Mouse (Mus musculus) ES-Bruce4 (cell line): ENCODE results near the gene Mreg. TPM values are rescaled to one million over a fixed set of nuclear protein-coding genes. Genes with fewer than 3 reads are reported as not detected.
A peak's percentile ranks its signal among the peaks of the same experiment; 100 is the strongest.

Source experiments
- H3K27ac ChIP-seq: 2 replicates; pipeline ENCODE4 v1.5.1; 2012; ENCODE audit warnings: low read length, inconsistent platforms; ENCODE audit not compliant: insufficient read depth
- H3K27me3 ChIP-seq: 2 replicates; pipeline ENCODE4 v1.6.1; 2012; ENCODE audit warnings: mild to moderate bottlenecking, low read length, inconsistent platforms; ENCODE audit not compliant: control insufficient read depth, poor library complexity, insufficient read depth, severe bottlenecking
- H3K36me3 ChIP-seq: 2 replicates; pipeline ENCODE4 v1.6.1; 2012; ENCODE audit warnings: inconsistent platforms, mild to moderate bottlenecking, low read length, moderate library complexity; ENCODE audit not compliant: control insufficient read depth, poor library complexity, insufficient read depth, severe bottlenecking
- H3K4me1 ChIP-seq: one replicate; pipeline ENCODE4 v1.8.1; 2011; ENCODE audit warnings: low read length; ENCODE audit not compliant: control insufficient read depth, insufficient read depth
- H3K4me3 ChIP-seq: 2 replicates; pipeline ENCODE4 v1.5.1; 2011; ENCODE audit warnings: low read depth, mild to moderate bottlenecking, low read length
- H3K9ac ChIP-seq: 2 replicates; pipeline ENCODE4 v1.6.1; 2012; ENCODE audit warnings: low read depth, mild to moderate bottlenecking, inconsistent platforms; ENCODE audit not compliant: poor library complexity, severe bottlenecking
- H3K9me3 ChIP-seq: replicated peaks from 2 replicates; pipeline ENCODE4 v1.6.1; 2012; ENCODE audit warnings: mild to moderate bottlenecking, low read length, inconsistent platforms; ENCODE audit not compliant: control insufficient read depth, poor library complexity, insufficient read depth, severe bottlenecking
- CTCF ChIP-seq: IDR thresholded peaks from one replicate; pipeline ENCODE4 v1.8.1; 2011; ENCODE audit warnings: low read depth, low read length
- EP300 ChIP-seq: IDR thresholded peaks from 2 replicates; pipeline ENCODE4 v1.6.1; 2011; ENCODE audit warnings: low read depth, low read length; ENCODE audit not compliant: insufficient read depth
- POLR2A ChIP-seq: IDR thresholded peaks from one replicate; pipeline ENCODE4 v1.8.1; 2011; ENCODE audit warnings: low read length; ENCODE audit not compliant: insufficient read depth
- polyA plus RNA-seq: library from polyadenylated mRNA; stranded (reverse); fragments of >200 nt; gene quantifications from 2 replicates; pipeline ENCODE4 v1.2.4, GENCODE M21; 2011; ENCODE audit warnings: low read depth; ENCODE audit not compliant: missing spikeins, insufficient read depth, insufficient read length

Mreg gene
- polyA plus RNA-seq, 1 experiment = 95.8 TPM

GRCm38 (mm10) chr1:72218626-72219025 is 6.5 kb upstream of the Mreg start:
- no peaks in the 10 kb centered on the region for H3K27me3 ChIP-seq
- no peak overlapping the region for H3K9ac ChIP-seq
- TF ChIP-seq POLR2A = no peak
- no peak for TF ChIP-seq CTCF
- TF ChIP-seq EP300 = no peak
- H3K36me3 ChIP-seq = no peaks in the 10 kb centered on the region
- H3K27ac ChIP-seq = no peak overlapping the region
- H3K4me1 ChIP-seq = peaks cover 6% of the 10 kb centered on the region
- H3K9me3 ChIP-seq = no peaks in the 10 kb centered on the region
- H3K4me3 ChIP-seq = no peak overlapping the region

- Histone ChIP-seq H3K9me3 (no peaks in the 10 kb centered on the region), H3K9ac (peak overlapping the region; percentile 81), H3K27me3 (no peaks in the 10 kb centered on the region), H3K4me1 (peaks cover 6% of the 10 kb centered on the region), H3K27ac (peak overlapping the region; percentile 76), H3K36me3 (no peaks in the 10 kb centered on the region), H3K4me3 (peak overlapping the region; percentile 100)
- TF ChIP-seq CTCF = no peak
- TF ChIP-seq POLR2A = peak; percentile 76
These were observed 4.7 kb upstream of the Mreg start for GRCm38 (mm10) chr1:72216761-72217160.

- TF ChIP-seq CTCF (no peak), EP300 (no peak), POLR2A (no peak)
- peak overlapping the region; percentile 79 for H3K27ac ChIP-seq
- H3K27me3 ChIP-seq = no peaks in the 10 kb centered on the region
- H3K4me1 ChIP-seq = peaks cover 6% of the 10 kb centered on the region
- no peaks in the 10 kb centered on the region for H3K36me3 ChIP-seq
- H3K9me3 ChIP-seq = no peaks in the 10 kb centered on the region
- no peak overlapping the region for H3K4me3 ChIP-seq
- H3K9ac ChIP-seq = peak overlapping the region; percentile 31; the same call in 1 of the 2 replicates
These were observed 3.1 kb upstream of the Mreg start for GRCm38 (mm10) chr1:72215174-72215573.

- Histone ChIP-seq H3K27ac (peak overlapping the region; percentile 79), H3K4me3 (no peak overlapping the region), H3K9ac (peak overlapping the region; percentile 12; the same call in 1 of the 2 replicates)
These were observed 2.4 kb upstream of the Mreg start for GRCm38 (mm10) chr1:72214470-72214961.

GRCm38 (mm10) chr1:72213954-72214353 is 1.8 kb upstream of the Mreg start:
- Histone ChIP-seq H3K27ac (peak overlapping the region; percentile 79), H3K9me3 (no peaks in the 10 kb centered on the region), H3K4me1 (peaks cover 6% of the 10 kb centered on the region), H3K9ac (no peak overlapping the region), H3K27me3 (no peaks in the 10 kb centered on the region), H3K36me3 (no peaks in the 10 kb centered on the region; the same call in 1 of the 2 replicates), H3K4me3 (no peak overlapping the region)
- TF ChIP-seq CTCF = no peak
- peak; percentile 99 for TF ChIP-seq EP300

More at GRCm38 (mm10) chr1:72214470-72214961, 2.4 kb upstream of the Mreg start:
- H3K9me3 ChIP-seq = no peaks in the 10 kb centered on the region
- no peaks in the 10 kb centered on the region for H3K27me3 ChIP-seq
- peaks cover 5% of the 10 kb centered on the region for H3K4me1 ChIP-seq
- TF ChIP-seq EP300 (0 out of 2 replicates have a peak, but pooled peaks have one; percentile 33), POLR2A (no peak)
- H3K36me3 ChIP-seq = no peaks in the 10 kb centered on the region; the same call in 1 of the 2 replicates

- Histone ChIP-seq H3K36me3 (peaks cover 3% of the 10 kb centered on the region; the same call in 1 of the 2 replicates), H3K27ac (peak overlapping the region; percentile 42), H3K4me3 (peak overlapping the region; percentile 78), H3K9ac (peak overlapping the region; percentile 91), H3K4me1 (peaks cover 11% of the 10 kb centered on the region), H3K27me3 (no peaks in the 10 kb centered on the region), H3K9me3 (no peaks in the 10 kb centered on the region)
- TF ChIP-seq POLR2A (no peak), EP300 (no peak), CTCF (no peak)
These were observed 1.1 kb downstream of the Mreg start for GRCm38 (mm10) chr1:72210803-72211679.
